Mouse (Mus musculus) stomach, postnatal 0 days (tissue): ENCODE measurements around the gene Kcnj6.

Experiments used
- CTCF ChIP-seq: IDR thresholded peaks from 2 replicates; pipeline ENCODE4 v1.5.1; 2016; ENCODE audit warnings: antibody characterized with exemption, low read depth, mild to moderate bottlenecking, moderate library complexity
- EP300 ChIP-seq: optimal IDR thresholded peaks from 2 replicates; pipeline ENCODE3; 2016; ENCODE audit warnings: antibody characterized with exemption

DNA sequence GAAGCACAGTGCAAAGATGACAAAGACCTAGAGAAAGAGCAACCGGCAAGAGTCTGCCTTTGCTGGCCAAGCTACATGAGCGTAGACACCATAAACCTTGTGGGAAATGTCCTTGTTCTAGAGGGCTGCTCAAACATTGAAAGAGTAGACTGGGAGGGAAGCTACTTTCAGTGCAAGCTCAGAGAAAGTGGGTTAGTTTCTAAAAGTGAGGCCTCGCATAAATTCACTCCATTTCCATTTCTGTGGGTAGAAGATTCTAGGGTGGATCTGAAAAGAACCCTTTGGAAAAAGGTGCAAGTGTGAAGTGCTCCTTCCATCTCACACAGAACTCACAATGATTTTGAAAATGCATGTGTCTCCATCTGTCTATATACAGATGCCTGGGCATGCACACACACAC is 13.2 kb downstream of the Kcnj6 start:
- TF ChIP-seq CTCF (no peak), EP300 (no peak)
